Mouse (Mus musculus): ENCODE measurements around the gene Cabp7. TPM values are rescaled to one million over a fixed set of nuclear protein-coding genes. Genes with fewer than 3 reads are reported as not detected.

Cabp7 gene
- polyA plus RNA-seq, 1 experiment, result not detected

DNA sequence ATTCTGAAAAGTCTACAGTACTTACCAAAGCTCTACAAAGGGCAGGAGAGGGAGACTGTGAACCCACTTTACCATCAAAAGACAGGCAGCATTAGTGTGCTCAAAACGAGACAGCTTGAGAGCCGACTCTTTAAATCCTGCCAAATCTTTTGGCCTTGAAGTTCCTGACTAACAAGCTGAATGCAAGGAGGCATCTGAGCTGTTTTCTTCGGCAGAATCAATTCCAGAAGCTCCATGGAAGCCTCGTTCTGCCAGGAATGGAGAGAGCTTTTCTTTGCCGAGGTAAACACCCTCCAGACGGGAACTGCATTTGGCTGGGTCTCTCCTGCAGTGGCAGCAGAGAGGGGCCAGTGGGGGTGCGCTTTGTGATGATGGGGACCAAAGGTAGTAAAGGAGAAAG, 22.7 kb upstream of the Cabp7 start:
- Histone ChIP-seq H3K4me1 (ENCODE audit: control insufficient read depth) (no peaks in the 10 kb centered on the region), H3K4me3 (replicated peaks) (no peak overlapping the region), H3K27me3 (ENCODE audit: control insufficient read depth) (no peaks in the 10 kb centered on the region), H3K9me3 (ENCODE audit: control insufficient read depth, low read length) (no peaks in the 10 kb centered on the region), H3K36me3 (ENCODE audit: control insufficient read depth) (peaks cover 29% of the 10 kb centered on the region)
- no peak for TF ChIP-seq GATA1 (IDR thresholded peaks at IDR 0.05; ENCODE audit: low read length)
- TF ChIP-seq TAL1 (IDR thresholded peaks at IDR 0.05; ENCODE audit: low read length), result no peak

DNA sequence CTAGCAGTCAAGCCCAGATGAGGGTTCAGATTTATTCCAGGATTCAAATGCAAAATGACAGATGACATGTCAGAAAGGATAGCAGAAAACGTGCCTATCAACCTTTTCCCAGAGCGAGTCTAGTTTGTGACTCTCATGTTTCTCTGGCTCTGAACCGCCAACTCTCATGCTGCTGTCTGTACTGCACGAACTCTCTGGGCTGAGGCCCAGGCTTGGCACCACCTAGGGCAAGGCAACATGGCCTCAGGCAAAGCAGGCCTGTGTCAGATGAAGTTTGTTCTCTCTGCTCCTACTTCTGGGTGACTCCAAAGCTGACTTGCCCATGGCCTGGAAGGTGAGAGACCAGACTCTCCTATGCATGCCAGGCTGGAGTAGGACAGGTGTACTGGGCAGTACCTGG, 21.8 kb upstream of the Cabp7 start:
- Histone ChIP-seq H3K27me3 (ENCODE audit: control insufficient read depth) (no peaks in the 10 kb centered on the region), H3K4me3 (replicated peaks) (no peak overlapping the region), H3K9me3 (ENCODE audit: control insufficient read depth, low read length) (no peaks in the 10 kb centered on the region), H3K36me3 (ENCODE audit: control insufficient read depth) (peaks cover 26% of the 10 kb centered on the region), H3K4me1 (ENCODE audit: control insufficient read depth) (no peaks in the 10 kb centered on the region)
- TF ChIP-seq GATA1 (IDR thresholded peaks at IDR 0.05; ENCODE audit: low read length) (no peak), TAL1 (IDR thresholded peaks at IDR 0.05; ENCODE audit: low read length) (no peak)

DNA sequence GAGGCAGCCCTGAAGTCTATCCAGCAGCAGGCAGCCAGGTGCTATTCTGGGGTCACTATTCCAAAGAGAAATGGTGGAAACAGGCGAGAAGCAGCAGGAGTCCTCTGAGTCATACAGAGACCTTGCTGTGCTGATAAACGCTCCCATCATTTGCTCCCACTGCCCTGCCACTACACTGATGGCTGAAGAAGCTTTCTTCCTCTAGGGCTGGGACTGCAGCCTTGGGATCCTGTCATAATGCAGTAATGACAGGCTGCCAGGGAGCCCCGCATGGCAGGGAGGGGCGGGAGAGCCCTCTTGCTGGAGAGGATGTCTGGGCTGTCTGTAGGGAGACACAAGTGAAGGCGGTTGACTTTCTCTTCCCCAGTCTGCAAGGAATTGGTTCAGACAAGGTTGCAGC, 17.9 kb upstream of the Cabp7 start:
- Histone ChIP-seq H3K27me3 (ENCODE audit: control insufficient read depth) (peaks cover 23% of the 10 kb centered on the region), H3K4me1 (ENCODE audit: control insufficient read depth) (no peaks in the 10 kb centered on the region), H3K4me3 (replicated peaks) (no peak overlapping the region), H3K36me3 (ENCODE audit: control insufficient read depth) (peaks cover 11% of the 10 kb centered on the region), H3K9me3 (ENCODE audit: control insufficient read depth, low read length) (no peaks in the 10 kb centered on the region)
- TF ChIP-seq TAL1 (IDR thresholded peaks at IDR 0.05; ENCODE audit: low read length), result no peak
- no peak for TF ChIP-seq GATA1 (IDR thresholded peaks at IDR 0.05; ENCODE audit: low read length)

DNA sequence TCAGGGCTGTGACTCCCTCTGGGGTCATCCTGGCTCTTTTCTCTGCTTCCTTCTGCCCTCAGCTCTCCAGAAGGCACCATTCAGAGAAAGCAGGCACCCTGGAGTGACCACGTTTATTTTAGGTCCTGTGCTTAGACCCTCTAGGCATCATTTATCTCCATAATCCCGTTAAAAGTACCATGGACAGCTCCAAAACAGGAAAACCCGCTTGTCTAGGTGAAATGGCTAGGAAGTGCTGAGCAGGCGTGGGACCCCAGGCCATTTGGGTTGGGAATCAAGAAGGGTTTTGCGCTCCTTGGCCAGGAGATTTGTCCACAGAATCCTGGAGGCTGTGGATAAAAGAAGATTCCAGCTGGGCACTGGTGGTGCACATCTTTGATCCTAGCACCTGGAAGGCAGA, 17.1 kb upstream of the Cabp7 start:
- Histone ChIP-seq H3K4me3 (replicated peaks) (no peak overlapping the region), H3K4me1 (ENCODE audit: control insufficient read depth) (no peaks in the 10 kb centered on the region), H3K27me3 (ENCODE audit: control insufficient read depth) (peaks cover 25% of the 10 kb centered on the region), H3K9me3 (ENCODE audit: control insufficient read depth, low read length) (no peaks in the 10 kb centered on the region), H3K36me3 (ENCODE audit: control insufficient read depth) (peaks cover 7% of the 10 kb centered on the region)
- TF ChIP-seq GATA1 (IDR thresholded peaks at IDR 0.05; ENCODE audit: low read length), result no peak
- TF ChIP-seq TAL1 (IDR thresholded peaks at IDR 0.05; ENCODE audit: low read length), result no peak

DNA sequence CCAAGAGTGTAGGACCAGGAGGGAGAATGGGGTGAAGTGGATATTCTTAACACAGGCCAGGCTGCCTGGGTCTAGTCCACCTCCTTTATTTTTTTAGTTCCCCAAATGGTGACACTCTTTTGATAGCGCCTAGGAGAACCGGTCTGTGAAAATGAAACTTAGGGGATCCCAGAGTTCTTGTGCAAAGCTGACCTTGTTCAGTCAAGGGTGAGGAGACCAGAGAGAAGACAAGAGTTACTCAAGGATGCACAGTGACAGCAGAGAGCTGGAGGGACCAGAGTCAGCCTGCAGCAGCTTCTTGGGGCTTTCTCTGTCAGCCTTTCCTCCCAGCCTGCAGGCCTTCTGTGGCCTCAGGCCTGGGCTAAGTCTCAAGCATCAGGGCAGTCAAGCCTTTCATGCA, 15.9 kb upstream of the Cabp7 start:
- Histone ChIP-seq H3K27me3 (ENCODE audit: control insufficient read depth) (peaks cover 25% of the 10 kb centered on the region), H3K4me3 (replicated peaks) (no peak overlapping the region), H3K4me1 (ENCODE audit: control insufficient read depth) (no peaks in the 10 kb centered on the region), H3K36me3 (ENCODE audit: control insufficient read depth) (peaks cover 4% of the 10 kb centered on the region; the same call in 1 of the 2 replicates), H3K9me3 (ENCODE audit: control insufficient read depth, low read length) (no peaks in the 10 kb centered on the region)
- TF ChIP-seq GATA1 (IDR thresholded peaks at IDR 0.05; ENCODE audit: low read length) (no peak), TAL1 (IDR thresholded peaks at IDR 0.05; ENCODE audit: low read length) (no peak)

DNA sequence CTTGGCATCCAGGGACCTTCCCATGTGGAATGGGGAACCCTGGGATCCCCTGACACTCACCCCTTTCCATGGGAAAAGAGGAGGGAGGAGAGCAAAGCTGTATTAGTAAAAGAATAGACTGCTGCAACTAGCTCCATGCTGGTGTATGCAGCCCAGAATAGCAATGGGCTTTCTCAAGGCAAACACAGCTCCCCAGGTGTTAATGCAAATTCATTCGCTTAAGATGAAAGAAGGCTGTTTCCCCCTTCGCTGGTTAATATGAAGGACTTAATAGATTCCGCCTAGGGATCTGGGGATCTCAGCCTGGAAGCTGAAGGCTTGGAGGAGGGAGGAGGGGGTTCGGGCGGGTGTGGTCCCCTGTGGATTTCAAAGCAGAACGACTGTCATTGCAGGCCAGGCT, 15.4 kb upstream of the Cabp7 start:
- no peak for TF ChIP-seq TAL1 (IDR thresholded peaks at IDR 0.05; ENCODE audit: low read length)
- no peak for TF ChIP-seq GATA1 (IDR thresholded peaks at IDR 0.05; ENCODE audit: low read length)
- peaks cover 1% of the 10 kb centered on the region; the same call in 1 of the 2 replicates for H3K36me3 ChIP-seq (ENCODE audit: control insufficient read depth)

DNA sequence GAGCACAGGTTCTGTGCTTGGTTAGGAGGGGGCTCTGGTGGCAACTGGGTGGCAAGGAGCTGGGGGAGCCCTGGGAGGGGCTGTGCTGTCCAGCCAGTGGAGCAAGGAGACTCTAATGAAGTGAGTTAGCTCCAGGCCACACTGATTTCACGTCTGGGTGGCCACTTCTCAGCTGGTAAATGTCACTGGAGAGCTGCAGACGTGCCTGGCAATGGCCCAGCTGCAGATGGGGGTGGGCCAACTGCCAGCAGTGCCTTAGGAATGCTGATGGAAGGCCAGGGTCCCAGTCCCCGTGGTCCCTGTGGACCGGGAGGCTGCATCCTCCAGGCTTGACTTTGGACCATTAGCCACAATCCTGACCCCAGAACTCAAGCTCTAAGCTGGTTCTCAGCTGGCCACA, 13.9 kb upstream of the Cabp7 start:
- no peak for TF ChIP-seq TAL1 (IDR thresholded peaks at IDR 0.05; ENCODE audit: low read length)
- TF ChIP-seq GATA1 (IDR thresholded peaks at IDR 0.05; ENCODE audit: low read length), result no peak
- Histone ChIP-seq H3K4me3 (replicated peaks) (no peak overlapping the region), H3K4me1 (ENCODE audit: control insufficient read depth) (no peaks in the 10 kb centered on the region), H3K9me3 (ENCODE audit: control insufficient read depth, low read length) (no peaks in the 10 kb centered on the region), H3K27me3 (ENCODE audit: control insufficient read depth) (peaks cover 25% of the 10 kb centered on the region), H3K36me3 (ENCODE audit: control insufficient read depth) (no peaks in the 10 kb centered on the region)

More for the DNA sequence above, 15.4 kb upstream of the Cabp7 start:
- Histone ChIP-seq H3K27me3 (ENCODE audit: control insufficient read depth) (peaks cover 25% of the 10 kb centered on the region), H3K9me3 (ENCODE audit: control insufficient read depth, low read length) (no peaks in the 10 kb centered on the region), H3K4me1 (ENCODE audit: control insufficient read depth) (no peaks in the 10 kb centered on the region), H3K4me3 (replicated peaks) (no peak overlapping the region)

DNA sequence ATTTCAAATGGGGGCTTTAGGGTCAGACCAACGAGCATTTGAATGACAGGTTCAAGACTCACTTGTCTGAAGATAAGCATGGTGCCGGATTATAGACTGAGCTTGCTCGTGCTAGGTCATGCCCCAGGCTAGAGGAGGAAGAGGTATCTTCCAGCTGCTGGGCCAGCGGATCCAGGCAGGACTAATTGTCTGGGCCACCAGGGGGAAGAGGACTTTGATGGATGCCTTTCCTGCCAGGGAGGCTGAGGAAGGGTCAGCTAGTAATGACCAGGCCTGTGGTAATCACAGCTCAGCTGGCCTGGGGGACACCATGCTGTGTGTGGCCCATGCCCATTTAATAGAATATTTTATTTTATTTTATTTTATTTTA, 11.2 kb upstream of the Cabp7 start:
- Histone ChIP-seq H3K4me3 (replicated peaks) (no peak overlapping the region), H3K4me1 (ENCODE audit: control insufficient read depth) (no peaks in the 10 kb centered on the region), H3K27me3 (ENCODE audit: control insufficient read depth) (peaks cover 27% of the 10 kb centered on the region)

DNA sequence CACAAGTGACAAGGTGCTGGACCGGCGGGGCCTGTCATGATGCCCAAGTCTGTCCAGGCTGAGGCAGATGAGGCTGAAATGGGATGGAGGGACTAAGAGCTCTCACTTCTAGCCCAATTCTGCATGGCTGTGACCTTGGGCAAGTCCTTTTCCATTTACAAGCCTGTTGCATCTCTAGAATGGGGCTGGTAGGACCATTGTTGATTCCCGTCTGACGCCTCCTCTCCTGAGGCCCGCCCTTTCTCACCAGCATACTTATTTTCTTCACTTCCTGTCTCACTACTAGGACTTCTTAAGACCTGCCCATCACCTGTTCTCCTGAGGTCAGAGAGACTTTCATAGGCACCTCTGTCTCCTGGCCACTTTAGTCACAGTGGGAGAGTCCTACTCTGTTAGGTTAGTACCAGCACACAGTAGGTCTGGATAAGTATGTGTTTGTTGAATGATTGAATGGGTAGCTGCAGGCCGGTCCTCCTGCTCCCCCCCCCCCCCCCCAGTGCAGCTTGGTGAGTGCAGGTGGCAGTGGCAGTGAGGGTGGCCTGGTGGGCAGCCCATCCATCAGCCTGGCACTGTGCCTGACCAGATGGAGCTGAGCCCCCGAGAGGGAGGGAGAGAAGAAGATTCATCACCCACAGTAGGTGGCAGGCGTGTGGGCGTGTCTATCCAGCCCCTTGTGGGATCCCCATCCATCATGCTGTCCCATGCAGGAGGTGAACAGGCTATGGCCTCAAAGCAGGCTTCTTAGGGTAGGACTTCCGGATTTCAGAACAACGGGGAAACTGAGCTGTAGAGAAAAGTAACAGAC, 10.6 kb upstream of the Cabp7 start:
- TF ChIP-seq TAL1 (IDR thresholded peaks at IDR 0.05; ENCODE audit: low read length), result no peak
- H3K27me3 ChIP-seq (ENCODE audit: control insufficient read depth), result peaks cover 21% of the 10 kb centered on the region

More for the DNA sequence above, 11.2 kb upstream of the Cabp7 start:
- TF ChIP-seq GATA1 (IDR thresholded peaks at IDR 0.05; ENCODE audit: low read length) (no peak), TAL1 (IDR thresholded peaks at IDR 0.05; ENCODE audit: low read length) (no peak)
- no peaks in the 10 kb centered on the region for H3K36me3 ChIP-seq (ENCODE audit: control insufficient read depth)
- H3K9me3 ChIP-seq (ENCODE audit: control insufficient read depth, low read length), result peaks cover 8% of the 10 kb centered on the region; the same call in 1 of the 2 replicates

More for the DNA sequence above, 10.6 kb upstream of the Cabp7 start:
- Histone ChIP-seq H3K4me3 (replicated peaks) (no peak overlapping the region), H3K9me3 (ENCODE audit: control insufficient read depth, low read length) (peaks cover 8% of the 10 kb centered on the region; the same call in 1 of the 2 replicates), H3K36me3 (ENCODE audit: control insufficient read depth) (no peaks in the 10 kb centered on the region), H3K4me1 (ENCODE audit: control insufficient read depth) (no peaks in the 10 kb centered on the region)
